Mouse (Mus musculus) gastrocnemius, postnatal 10 days (tissue): ENCODE data around the gene Ift22. TPM values are rescaled to one million over a fixed set of nuclear protein-coding genes. Genes with fewer than 3 reads are reported as not detected.
"Not testable (repeated sequence)": the region's sequence is repeated elsewhere in the genome, so short reads cannot be mapped to it uniquely, and the experiment has no call there.

Experiments
- DNase-seq: peaks from one replicate; pipeline ENCODE4 v3.0.0; 2021; ENCODE audit warnings: mixed read lengths
- total RNA-seq, 2 experiments: library from RNA; stranded (reverse); gene quantifications; 2 replicates each; pipeline ENCODE4 v1.2.3; 2021

Gene Ift22
- total RNA-seq, 2 experiments from 2014 or later = 7.3 to 8.3 TPM

GRCm38 (mm10) chr5:136949551-136950336 is 41.8 kb downstream of the Ift22 start:
- DNase-seq = not testable (repeated sequence)

GRCm38 (mm10) chr5:136950521-136950920 is 42.6 kb downstream of the Ift22 start:
- DNase-seq = no peak

GRCm38 (mm10) chr5:136952153-136952552 is 44.2 kb downstream of the Ift22 start:
- no peak for DNase-seq

GRCm38 (mm10) chr5:136953015-136953414 is 45.1 kb downstream of the Ift22 start, which contains the start of gene Fis1:
Fis1 (plus strand) TSS chr5:136953275.
- DNase-seq = peak; percentile 95

GRCm38 (mm10) chr5:136953440-136953951 is 45.5 kb downstream of the Ift22 start:
- peak; percentile 26 for DNase-seq

- no peak for DNase-seq
Observed at GRCm38 (mm10) chr5:136955622-136956021, 47.7 kb downstream of the Ift22 start.

GRCm38 (mm10) chr5:136957250-136957649 is 49.3 kb downstream of the Ift22 start:
- no peak for DNase-seq

GRCm38 (mm10) chr5:136958991-136959605 is 51.1 kb downstream of the Ift22 start:
- DNase-seq = no peak

GRCm38 (mm10) chr5:136960053-136960452 is 52.1 kb downstream of the Ift22 start:
- DNase-seq = no peak

- DNase-seq = no peak
Observed at GRCm38 (mm10) chr5:136961334-136961982, 53.5 kb downstream of the Ift22 start.

GRCm38 (mm10) chr5:136961983-136962461 is 54.1 kb downstream of the Ift22 start:
- peak; percentile 85 for DNase-seq

- peak; percentile 81 for DNase-seq
Observed at GRCm38 (mm10) chr5:136962501-136962900, 54.6 kb downstream of the Ift22 start.

- no peak for DNase-seq
Observed at GRCm38 (mm10) chr5:136962966-136963540, 55.1 kb downstream of the Ift22 start.

Other genes with a start within 250 kb of the Ift22 start
- 1 to 10 TPM; 3.1 to 7.2 TPM for gene Myl10, start 215.0 kb upstream of the Ift22 start, total RNA-seq
- gene Col26a1, start 24.9 kb upstream of the Ift22 start, total RNA-seq = 10 to 100 TPM; 24.4 to 28.0 TPM
- 100 to 1,000 TPM; 151 to 154 TPM for gene Fis1, start 45.1 kb downstream of the Ift22 start, total RNA-seq
- gene Cldn15, start 58.5 kb downstream of the Ift22 start, total RNA-seq = 1 to 10 TPM; 2.5 to 2.6 TPM
- 10 to 100 TPM; 21.3 to 33.5 TPM for gene Plod3, start 78.9 kb downstream of the Ift22 start, total RNA-seq
- 10 to 100 TPM; 39.8 to 41.8 TPM for gene Znhit1, start 79.9 kb downstream of the Ift22 start, total RNA-seq
- under 1 TPM; 0.21 to 0.45 TPM for gene Vgf, start 118.2 kb downstream of the Ift22 start, total RNA-seq
- 10 to 100 TPM; 33.4 to 37.0 TPM for gene Ap1s1, start 138.0 kb downstream of the Ift22 start, total RNA-seq
- gene Serpine1, start 164.1 kb downstream of the Ift22 start, total RNA-seq = 1 to 10 TPM; 2.2 to 2.9 TPM
- 10 to 100 TPM in 1 of 2 experiments, 1 to 10 TPM in 1; 9.2 to 14.2 TPM for gene Trim56, start 208.1 kb downstream of the Ift22 start, total RNA-seq
- not detected for gene Muc3, start 241.2 kb downstream of the Ift22 start, total RNA-seq